In the genomic region with DNA sequence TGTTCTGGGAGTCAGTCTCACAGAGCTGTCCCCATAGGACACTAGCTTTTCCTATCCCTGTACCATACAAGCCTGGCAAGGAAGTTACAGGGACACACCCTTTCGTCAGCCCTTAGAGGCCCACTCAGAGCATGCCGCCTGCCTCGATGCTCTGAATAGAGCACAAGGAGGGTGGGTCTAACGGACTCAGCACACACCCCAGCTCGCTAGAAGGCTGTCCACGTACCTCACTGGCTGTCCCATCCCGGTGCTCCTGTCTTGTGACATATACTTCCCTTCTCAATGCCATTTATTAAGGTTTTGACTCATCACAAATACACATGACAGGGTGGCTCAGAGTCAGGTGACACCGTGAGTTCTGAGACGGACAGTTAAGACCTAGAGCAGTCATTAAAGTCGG, we compare ENCODE assay signal across 41 mouse cellular contexts. TPM values are rescaled to one million over a fixed set of nuclear protein-coding genes. Genes with fewer than 3 reads are reported as not detected.
"Had no signal": no experiment of that assay in that cellular context is flagged by ENCODE, and none has a peak within 500 bp of the region (broad histone marks: within the 10 kb centered on the region; RNA-seq: fewer than 3 reads in every experiment).

No protein-coding gene starts in this region.

- H3K27ac ChIP-seq: gastrocnemius, adult 2 months; heart, embryonic 10.5 days; hindbrain, embryonic 13.5 days; hindbrain, embryonic 15.5 days; hindbrain, postnatal 0 days; limb, embryonic 12.5 days; liver, embryonic 12.5 days; liver, embryonic 14.5 days had no signal

- H3K9me3 ChIP-seq: heart, embryonic 10.5 days; heart, embryonic 12.5 days; hindbrain, embryonic 13.5 days; hindbrain, embryonic 15.5 days; limb, embryonic 12.5 days; liver, embryonic 12.5 days had no signal

- H3K4me2 ChIP-seq: heart, embryonic 12.5 days; hindbrain, embryonic 13.5 days; hindbrain, embryonic 15.5 days; limb, embryonic 12.5 days; liver, embryonic 12.5 days had no signal

- ATAC-seq: hindbrain, postnatal 0 days; liver, embryonic 12.5 days had no signal

- DNase-seq: gastrocnemius, adult 2 months; gastrocnemius, postnatal 10 days; gastrocnemius, postnatal 25 days; heart, adult 18-20 months; heart, postnatal 10 days; heart, postnatal 36 days; kidney, adult 18-20 months; kidney, adult 8-10 months; kidney, postnatal 10 days; kidney, postnatal 36 days; layer of hippocampus, adult 9-11 months; layer of hippocampus, postnatal 36 days had no signal

- H3K4me1 ChIP-seq: limb, embryonic 12.5 days had no signal

- H3K9ac ChIP-seq: heart, embryonic 12.5 days; hindbrain, embryonic 13.5 days; hindbrain, embryonic 15.5 days; limb, embryonic 12.5 days; liver, embryonic 12.5 days; liver, embryonic 14.5 days had no signal

- H3K4me3 ChIP-seq: gastrocnemius, adult 2 months; heart, embryonic 10.5 days; heart, embryonic 12.5 days; hindbrain, embryonic 13.5 days; hindbrain, embryonic 15.5 days; limb, embryonic 12.5 days; liver, embryonic 12.5 days had no signal

- H3K27me3 ChIP-seq: heart, embryonic 12.5 days; hindbrain, embryonic 13.5 days; hindbrain, embryonic 15.5 days; limb, embryonic 12.5 days; liver, embryonic 12.5 days had no signal

RNA-seq across cellular contexts. Expression of a gene that starts 32.5 kb away (rescaled TPM):
- total RNA-seq: gastrocnemius, adult 2 months; gastrocnemius, postnatal 10 days; gastrocnemius, postnatal 25 days; gastrocnemius, postnatal 4 days; granulocyte monocyte progenitor cell, adult 5-6 weeks; heart, adult 18-20 months; heart, adult 8-10 months; heart, postnatal 10 days; heart, postnatal 36 days; hematopoietic stem cell, adult 5-6 weeks; hindbrain, postnatal 0 days; layer of hippocampus, adult 18-20 months; layer of hippocampus, adult 8-10 months; layer of hippocampus, postnatal 14 days; layer of hippocampus, postnatal 36 days; left cerebral cortex, adult 18-20 months; left cerebral cortex, adult 8-10 months; left cerebral cortex, postnatal 14 days; left cerebral cortex, postnatal 36 days; liver, adult 2 months had no signal
- polyA plus RNA-seq: frontal cortex, adult 2 months; heart, embryonic 10.5 days; heart, embryonic 12.5 days; heart, embryonic 14.5 days; heart, embryonic 16.5 days; hindbrain, embryonic 11.5 days; hindbrain, embryonic 13.5 days; hindbrain, embryonic 15.5 days; hindbrain, postnatal 0 days; intestine, embryonic 14.5 days; kidney, embryonic 14.5 days; kidney, embryonic 16.5 days; large intestine, adult 2 months; limb, embryonic 12.5 days; limb, embryonic 14.5 days; liver, adult 2 months; liver, embryonic 12.5 days; liver, embryonic 14.5 days had no signal

RNA-seq across cellular contexts. Expression of a gene that starts 33.1 kb away (rescaled TPM):
- total RNA-seq: gastrocnemius, adult 2 months; gastrocnemius, postnatal 10 days; gastrocnemius, postnatal 25 days; gastrocnemius, postnatal 4 days; granulocyte monocyte progenitor cell, adult 5-6 weeks; heart, adult 18-20 months; heart, adult 8-10 months; heart, postnatal 10 days; heart, postnatal 36 days; hematopoietic stem cell, adult 5-6 weeks; hindbrain, postnatal 0 days; layer of hippocampus, adult 18-20 months; layer of hippocampus, adult 8-10 months; layer of hippocampus, postnatal 14 days; layer of hippocampus, postnatal 36 days; left cerebral cortex, adult 18-20 months; left cerebral cortex, adult 8-10 months; left cerebral cortex, postnatal 14 days; left cerebral cortex, postnatal 36 days; liver, adult 2 months had no signal
- polyA plus RNA-seq: frontal cortex, adult 2 months; heart, embryonic 10.5 days; heart, embryonic 12.5 days; heart, embryonic 14.5 days; heart, embryonic 16.5 days; hindbrain, embryonic 11.5 days; hindbrain, embryonic 13.5 days; hindbrain, embryonic 15.5 days; hindbrain, postnatal 0 days; intestine, embryonic 14.5 days; kidney, embryonic 14.5 days; kidney, embryonic 16.5 days; large intestine, adult 2 months; limb, embryonic 12.5 days; limb, embryonic 14.5 days; liver, adult 2 months; liver, embryonic 12.5 days; liver, embryonic 14.5 days had no signal

RNA-seq across cellular contexts. Expression of a gene that starts 44.6 kb away (rescaled TPM):
- total RNA-seq: gastrocnemius, adult 2 months; gastrocnemius, postnatal 10 days; gastrocnemius, postnatal 25 days; gastrocnemius, postnatal 4 days; granulocyte monocyte progenitor cell, adult 5-6 weeks; heart, adult 18-20 months; heart, postnatal 10 days; heart, postnatal 36 days; hematopoietic stem cell, adult 5-6 weeks; hindbrain, postnatal 0 days; layer of hippocampus, adult 18-20 months; layer of hippocampus, adult 8-10 months; layer of hippocampus, postnatal 14 days; layer of hippocampus, postnatal 36 days; left cerebral cortex, adult 18-20 months; left cerebral cortex, adult 8-10 months; left cerebral cortex, postnatal 14 days; left cerebral cortex, postnatal 36 days; liver, adult 2 months had no signal
- polyA plus RNA-seq: frontal cortex, adult 2 months; heart, embryonic 10.5 days; heart, embryonic 12.5 days; heart, embryonic 14.5 days; heart, embryonic 16.5 days; hindbrain, embryonic 11.5 days; hindbrain, embryonic 13.5 days; hindbrain, embryonic 15.5 days; hindbrain, postnatal 0 days; intestine, embryonic 14.5 days; kidney, embryonic 14.5 days; kidney, embryonic 16.5 days; large intestine, adult 2 months; limb, embryonic 12.5 days; limb, embryonic 14.5 days; liver, adult 2 months; liver, embryonic 12.5 days; liver, embryonic 14.5 days had no signal
